Mouse (Mus musculus): Measurements from ENCODE around the gene Irx3. TPM values are rescaled to one million over a fixed set of nuclear protein-coding genes. Genes with fewer than 3 reads are reported as not detected.

Gene Irx3
- total RNA-seq, 2 experiments from 2014 or later = 0.18 to 0.25 TPM

DNA sequence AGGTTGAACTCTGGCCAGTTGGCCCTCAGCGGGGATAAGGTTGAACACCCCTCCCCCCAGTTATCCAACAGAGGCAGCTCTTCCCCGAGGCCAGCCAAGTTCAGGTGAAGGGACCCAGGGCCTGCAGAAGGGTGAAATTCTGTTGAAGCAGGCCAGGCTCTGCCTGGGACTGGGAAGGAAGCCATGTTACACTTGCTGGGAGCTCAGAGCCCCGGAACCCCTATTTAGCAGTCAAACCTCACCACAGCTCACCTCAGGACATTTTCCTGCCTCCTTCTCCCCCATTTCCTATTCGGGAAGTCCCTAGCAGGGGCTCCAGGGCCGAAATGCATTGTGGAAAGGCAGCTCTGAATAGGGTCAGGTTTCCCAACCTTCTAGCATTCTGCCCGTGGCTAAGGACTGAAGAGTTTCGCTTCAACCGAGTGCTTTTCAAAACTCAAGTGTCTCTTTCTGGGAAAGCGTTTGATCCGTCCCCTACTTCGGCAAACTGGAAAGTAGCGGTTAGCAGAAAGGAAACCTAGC is 4.9 kb upstream of the Irx3 start:
- DNase-seq (ENCODE audit: low spot score in 2 of 2) = no peak
- H3K4me3 ChIP-seq = no peak overlapping the region
- no peak for TF ChIP-seq CTCF (conservative IDR thresholded peaks at IDR 0.05)
- no peak overlapping the region for H3K27ac ChIP-seq

DNA sequence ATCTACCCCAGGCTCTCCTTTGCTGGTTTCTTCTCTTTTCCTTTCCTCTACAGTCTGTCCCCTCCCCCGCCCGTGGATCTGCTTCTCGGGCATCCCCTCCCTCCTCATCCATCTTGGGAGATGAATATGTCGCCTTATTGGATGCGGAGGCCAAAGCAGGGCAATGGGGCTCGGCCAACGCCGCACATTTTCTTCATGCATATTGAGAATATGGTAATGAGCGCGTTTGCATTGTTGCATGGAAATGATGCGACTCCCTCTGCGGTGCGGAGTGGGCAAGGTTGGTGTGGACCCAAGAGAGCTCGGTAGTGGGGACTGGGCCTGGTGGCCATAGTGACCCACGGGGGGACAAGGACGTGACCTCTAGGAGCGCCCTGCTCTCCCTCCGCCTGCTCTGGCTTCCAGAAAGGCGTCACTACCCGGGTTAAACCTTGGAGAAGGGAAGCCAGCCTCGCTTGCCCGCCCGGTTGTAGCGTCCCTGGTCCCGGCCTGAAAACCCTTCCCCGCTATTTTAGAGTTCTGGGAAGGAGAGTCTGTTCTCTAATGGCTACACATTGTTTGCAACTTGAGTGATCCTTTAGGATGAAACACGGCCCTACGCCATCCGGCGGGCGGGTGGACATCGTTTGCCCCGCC is 4.3 kb upstream of the Irx3 start:
- Histone ChIP-seq H3K27ac (no peak overlapping the region), H3K4me3 (no peak overlapping the region)
- no peak for DNase-seq (ENCODE audit: low spot score in 2 of 2)
- no peak for TF ChIP-seq CTCF (conservative IDR thresholded peaks at IDR 0.05)

DNA sequence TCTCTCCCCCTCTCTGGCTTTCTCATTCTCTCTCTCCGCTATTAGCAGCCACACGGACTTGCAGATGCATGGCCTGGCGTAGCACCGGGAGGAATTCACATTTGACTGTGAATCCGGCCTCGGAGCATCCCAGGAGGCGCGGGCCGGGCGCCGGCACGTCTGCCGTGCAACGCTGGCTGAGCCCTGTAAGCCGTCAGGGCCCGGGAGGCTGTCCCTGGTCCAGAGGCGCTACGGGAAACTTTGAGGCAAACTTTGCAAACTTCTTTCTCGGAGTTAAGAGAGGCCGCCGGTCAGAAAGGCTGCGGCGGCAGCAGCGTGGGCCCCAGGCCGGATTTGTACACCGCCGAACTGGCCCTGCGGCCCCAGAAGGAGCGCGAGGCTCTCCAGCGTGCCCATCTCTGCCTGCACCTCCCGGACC is 3.4 kb upstream of the Irx3 start:
- no peak overlapping the region for H3K27ac ChIP-seq
- no peak overlapping the region for H3K4me3 ChIP-seq
- no peak for TF ChIP-seq CTCF (conservative IDR thresholded peaks at IDR 0.05)
- DNase-seq (ENCODE audit: low spot score in 2 of 2) = no peak

DNA sequence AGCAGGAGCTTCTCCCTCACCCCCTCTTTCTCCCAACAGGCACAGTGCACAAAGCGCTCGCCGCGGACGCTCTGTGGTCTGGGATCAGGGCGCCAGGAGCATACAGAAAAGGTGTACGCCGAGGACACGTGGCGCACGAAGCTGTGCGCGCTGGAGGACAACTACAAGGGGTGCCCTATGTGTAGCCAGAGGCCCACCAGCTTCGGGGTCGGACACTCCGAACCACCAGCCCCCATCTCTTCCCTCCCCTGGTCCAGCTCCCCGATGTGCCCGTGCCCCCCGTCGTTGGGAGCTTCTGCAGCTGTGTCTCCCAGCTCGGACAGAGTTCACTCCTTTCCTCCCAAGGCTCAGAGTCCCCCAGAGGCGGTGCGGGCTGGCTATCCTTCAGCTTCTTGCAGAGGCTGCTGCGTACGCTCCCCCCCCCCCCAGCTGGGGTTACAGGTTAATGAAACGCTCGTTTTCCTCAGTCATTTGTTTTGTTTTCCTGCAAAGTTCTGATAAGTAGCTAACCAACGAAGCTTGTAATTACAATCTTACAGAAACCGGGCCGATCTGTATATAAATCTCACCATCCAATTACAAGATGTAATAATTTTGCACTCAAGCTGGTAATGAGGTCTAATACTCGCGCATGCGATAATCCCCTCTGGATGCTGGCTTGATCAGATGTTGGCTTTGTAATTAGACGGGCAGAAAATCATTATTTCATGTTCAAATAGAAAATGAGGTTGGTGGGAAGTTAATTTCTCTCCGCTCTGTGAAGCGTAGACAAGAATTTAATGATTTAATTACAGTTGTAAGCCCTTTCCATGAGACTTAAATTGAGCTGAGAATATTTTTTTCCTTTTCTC is 2.8 kb upstream of the Irx3 start:
- no peak for DNase-seq (ENCODE audit: low spot score in 2 of 2)
- Histone ChIP-seq H3K4me3 (no peak overlapping the region), H3K27ac (no peak overlapping the region)
- no peak for TF ChIP-seq CTCF (conservative IDR thresholded peaks at IDR 0.05)

DNA sequence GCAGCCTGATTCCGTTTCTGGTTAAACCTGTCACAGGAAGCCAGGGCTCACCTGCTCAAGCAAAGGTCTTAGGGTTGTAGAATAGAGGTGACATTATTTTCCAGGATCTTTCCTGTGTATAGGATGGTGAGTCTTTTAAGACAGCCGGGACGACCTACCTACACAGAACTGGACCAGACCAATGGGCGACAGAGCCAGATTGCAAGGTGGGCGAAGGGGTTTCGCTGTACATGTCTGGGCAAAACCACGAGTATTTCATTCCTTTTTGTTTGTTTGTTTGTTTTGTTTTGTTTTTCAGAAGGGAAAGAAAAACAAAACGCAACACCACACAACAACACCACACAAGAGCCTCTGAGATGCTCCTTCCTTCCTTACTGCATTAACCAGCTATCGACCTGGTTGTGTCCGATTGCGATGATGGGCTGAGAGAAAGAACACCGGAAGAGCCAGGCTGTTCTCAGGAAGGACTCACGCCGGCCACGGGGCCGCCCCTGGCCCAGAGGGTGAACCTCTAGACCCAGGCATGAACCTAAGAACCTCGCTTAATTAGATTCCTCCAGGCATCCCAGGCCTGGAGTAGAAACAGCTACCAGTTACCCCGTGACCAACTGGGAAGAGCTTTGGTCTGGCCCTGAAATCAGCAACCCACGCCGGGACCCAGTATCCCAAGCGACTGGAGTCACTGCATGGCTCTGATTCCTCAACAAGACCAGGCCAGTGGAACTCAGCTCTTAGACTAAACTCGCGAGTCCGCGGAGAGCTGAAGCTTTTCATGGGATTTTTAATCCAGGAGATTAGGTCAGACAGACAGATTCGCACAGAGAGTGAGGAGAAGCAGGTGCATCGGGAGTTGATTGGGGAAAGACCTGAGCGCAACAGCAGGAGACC is 1.9 kb upstream of the Irx3 start:
- no peak overlapping the region for H3K4me3 ChIP-seq
- no peak for TF ChIP-seq CTCF (conservative IDR thresholded peaks at IDR 0.05)
- no peak for DNase-seq (ENCODE audit: low spot score in 2 of 2)
- H3K27ac ChIP-seq = no peak overlapping the region

DNA sequence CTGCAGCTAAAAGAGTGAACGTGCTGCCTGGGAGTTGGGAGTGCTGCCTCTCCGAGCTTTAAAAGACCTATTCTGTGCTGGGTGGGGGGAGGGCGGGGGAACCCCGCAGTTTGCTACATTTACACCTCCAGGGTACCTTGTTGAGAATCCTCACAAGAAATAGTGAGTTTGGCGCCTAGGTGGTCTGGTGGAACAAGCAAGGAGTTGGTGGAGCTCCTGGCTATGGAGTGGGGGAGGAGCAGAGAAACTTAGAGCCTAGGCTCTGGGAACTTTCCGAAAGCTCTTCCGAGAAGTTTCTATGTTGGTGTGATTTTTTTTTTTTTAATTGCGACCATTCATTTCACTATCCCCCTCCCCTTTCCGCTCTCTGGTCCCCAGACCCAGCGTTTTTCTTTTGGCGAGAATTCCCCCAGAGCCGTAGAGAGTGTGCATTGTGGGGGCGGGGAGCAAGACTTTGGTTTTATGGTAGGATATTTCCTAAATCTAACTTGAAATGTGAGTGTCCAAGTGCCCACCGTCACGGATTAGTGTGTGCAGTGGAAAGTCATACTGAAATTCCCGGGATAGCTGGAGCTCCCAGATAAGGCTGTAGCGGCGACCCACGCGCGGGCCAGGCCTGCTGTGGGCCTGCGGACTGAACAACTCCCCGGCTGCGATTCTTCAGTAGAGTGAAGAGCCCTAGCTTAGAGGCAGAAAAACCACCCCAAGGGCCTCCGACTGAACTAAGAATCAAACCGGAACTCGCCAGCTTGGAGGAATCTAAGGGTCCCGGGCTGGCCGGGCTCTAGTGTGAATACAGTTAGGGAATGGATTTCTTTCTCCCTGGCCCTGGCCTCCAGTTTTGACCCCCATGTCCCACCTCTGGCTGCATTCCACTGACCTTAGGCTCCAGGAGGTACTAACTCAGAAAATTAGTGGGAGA is 795 bp upstream of the Irx3 start:
- TF ChIP-seq CTCF (conservative IDR thresholded peaks at IDR 0.05) = no peak
- H3K27ac ChIP-seq = no peak overlapping the region
- no peak for DNase-seq (ENCODE audit: low spot score in 2 of 2)
- H3K4me3 ChIP-seq = no peak overlapping the region

DNA sequence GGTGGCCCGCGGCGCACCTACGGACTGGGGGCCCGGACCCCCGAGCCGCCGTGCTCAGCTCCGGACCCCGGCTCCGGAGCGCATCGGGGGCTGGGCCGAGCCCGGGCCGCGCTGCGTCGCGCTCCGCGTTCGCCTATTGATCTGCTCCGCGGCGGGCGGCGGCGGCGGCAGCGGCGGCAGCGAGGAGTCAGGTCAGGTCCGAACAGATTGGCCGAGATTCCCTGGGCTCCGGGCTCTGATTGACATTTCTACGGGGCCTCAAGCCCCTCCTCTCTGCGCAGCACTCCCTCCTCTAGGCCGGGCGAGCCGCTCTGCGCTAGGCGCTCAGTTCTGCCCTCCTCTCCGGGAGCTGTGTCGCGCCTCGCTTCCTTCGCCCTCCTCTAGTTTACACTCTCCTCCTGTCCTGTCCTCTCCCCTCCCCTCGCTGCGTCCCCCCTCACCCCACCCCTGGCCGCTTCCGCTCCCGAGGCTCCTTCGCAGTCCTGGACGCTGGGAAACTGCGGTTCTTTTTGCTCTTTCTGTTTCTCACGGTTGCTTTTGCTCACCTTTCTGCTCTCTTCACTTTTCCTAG is 541 bp downstream of the Irx3 start:
- no peak overlapping the region for H3K27ac ChIP-seq
- TF ChIP-seq CTCF (conservative IDR thresholded peaks at IDR 0.05) = no peak
- DNase-seq (ENCODE audit: low spot score in 2 of 2) = no peak
- peak overlapping the region; percentile 51 for H3K4me3 ChIP-seq

DNA sequence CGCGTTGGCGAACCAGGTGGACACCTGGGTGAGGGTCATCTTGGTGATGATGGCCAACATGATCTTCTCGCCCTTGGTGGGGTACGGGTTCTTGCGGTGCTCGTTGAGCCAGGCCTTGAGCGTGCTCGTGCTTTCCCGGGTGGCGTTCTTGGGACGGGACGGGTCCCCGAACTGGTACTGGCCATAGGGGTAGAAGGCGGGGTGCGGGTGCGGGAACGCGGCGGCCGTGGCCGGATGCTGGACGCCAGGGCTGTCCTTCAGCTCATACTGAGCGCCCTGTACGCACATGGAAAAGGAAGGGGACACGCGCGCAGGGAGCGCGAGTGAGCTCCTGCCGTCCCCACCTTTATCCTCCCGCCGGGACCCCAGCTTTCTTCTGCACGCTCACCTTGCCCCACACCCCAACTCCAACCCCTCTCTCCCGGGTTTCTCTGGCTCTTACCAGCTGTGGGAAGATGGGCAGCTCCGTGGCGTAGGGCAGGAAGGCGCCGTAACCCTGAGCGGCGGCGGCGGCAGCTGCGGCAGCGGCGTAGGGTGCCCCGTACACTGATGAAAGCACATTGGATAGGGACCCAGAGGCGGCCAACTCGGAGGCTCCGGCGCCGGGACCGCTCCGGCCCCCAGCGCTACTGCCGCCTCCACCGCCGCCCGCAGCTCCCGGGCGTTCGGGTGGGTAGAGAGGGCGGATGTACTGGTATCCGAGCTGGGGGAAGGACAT is 1.2 kb downstream of the Irx3 start:
- H3K4me3 ChIP-seq = peak overlapping the region; percentile 51
- DNase-seq (ENCODE audit: low spot score in 2 of 2) = no peak
- TF ChIP-seq CTCF (conservative IDR thresholded peaks at IDR 0.05) = no peak
- no peak overlapping the region for H3K27ac ChIP-seq

DNA sequence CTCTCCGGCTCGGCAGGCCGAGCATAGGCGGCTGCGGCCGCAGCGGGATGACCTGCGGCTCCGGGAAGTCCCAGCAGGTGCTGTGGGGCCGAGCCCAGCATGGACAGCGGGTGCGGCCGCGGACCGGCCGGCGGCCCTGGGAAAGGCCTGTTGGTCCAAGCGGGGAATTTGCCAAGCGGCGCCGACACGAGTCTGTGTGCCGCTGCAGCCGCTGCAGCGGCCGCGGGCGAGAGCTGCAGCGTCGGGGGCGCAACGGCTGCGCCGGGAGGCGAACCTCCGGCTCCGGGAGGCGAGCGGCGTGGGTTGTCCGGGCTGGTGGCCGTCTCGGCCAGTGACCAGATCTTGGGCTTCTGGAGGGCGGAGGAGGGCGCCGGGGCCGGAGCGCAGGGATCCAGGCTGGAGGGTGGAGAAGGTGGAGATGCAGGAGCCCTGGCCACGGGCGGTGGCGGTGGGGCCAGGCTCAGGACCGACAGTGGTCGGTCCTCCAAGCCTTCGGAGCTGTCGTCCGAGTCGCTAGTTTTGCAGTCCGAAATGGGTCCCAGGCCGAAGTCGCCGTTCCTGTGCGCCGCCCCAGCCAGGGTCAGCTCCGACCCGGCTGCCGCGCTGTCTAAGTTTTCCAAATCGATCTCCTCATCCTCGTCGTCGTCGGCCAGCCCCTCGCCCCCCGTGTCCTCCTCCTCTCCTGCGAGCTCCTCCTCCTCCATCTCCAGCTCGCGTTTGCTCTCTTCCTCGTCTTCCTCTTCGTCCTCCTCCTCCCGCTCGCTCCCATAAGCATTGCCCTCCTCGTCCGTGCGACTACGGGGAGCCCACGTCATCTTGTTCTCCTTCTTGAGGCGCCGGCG is 2.0 kb downstream of the Irx3 start:
- TF ChIP-seq CTCF (conservative IDR thresholded peaks at IDR 0.05) = no peak
- no peak for DNase-seq (ENCODE audit: low spot score in 2 of 2)
- Histone ChIP-seq H3K4me3 (no peak overlapping the region), H3K27ac (no peak overlapping the region)

DNA sequence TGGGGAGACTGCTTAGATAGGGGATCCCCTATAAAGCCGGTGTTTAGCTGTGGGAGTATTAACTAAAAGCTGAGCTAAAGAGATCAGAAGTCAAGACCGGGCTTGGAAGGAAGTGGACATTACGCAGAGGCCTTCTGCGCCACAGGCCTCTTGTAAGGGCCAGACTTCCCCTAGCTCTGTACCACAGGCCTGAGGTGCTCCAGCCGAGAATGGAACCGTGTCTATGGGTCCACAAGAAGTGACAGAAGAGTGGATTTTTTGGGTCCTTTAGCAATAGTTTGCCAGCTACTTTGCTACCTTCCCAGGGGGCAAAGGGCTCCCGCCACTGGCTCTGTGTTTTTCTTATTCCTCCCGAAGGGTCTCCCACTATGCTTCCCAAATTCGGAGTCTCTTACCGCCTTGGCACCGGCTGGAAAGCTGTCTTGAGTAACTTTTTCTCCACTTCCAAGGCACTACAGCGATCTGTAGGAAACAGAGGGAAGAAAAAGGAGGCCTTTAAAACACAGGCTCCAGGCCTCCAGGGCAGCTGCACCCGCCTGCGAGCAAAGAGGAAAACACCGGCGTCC is 2.8 kb downstream of the Irx3 start:
- Histone ChIP-seq H3K27ac (no peak overlapping the region), H3K4me3 (no peak overlapping the region)
- TF ChIP-seq CTCF (conservative IDR thresholded peaks at IDR 0.05) = no peak
- DNase-seq (ENCODE audit: low spot score in 2 of 2) = no peak

Data from layer of hippocampus, adult 2 months (tissue).